Mouse (Mus musculus) myocyte (in vitro differentiated cells): ENCODE measurements around the gene Mdfi. TPM values are rescaled to one million over a fixed set of nuclear protein-coding genes. Genes with fewer than 3 reads are reported as not detected.

Experiments
- H3K27me3 ChIP-seq: one replicate; pipeline ENCODE4 v1.6.1; 2011; ENCODE audit not compliant: control insufficient read depth, insufficient read depth, insufficient read length
- H3K36me3 ChIP-seq: one replicate; pipeline ENCODE4 v1.6.1; 2011; ENCODE audit not compliant: control insufficient read depth, insufficient read depth
- H3K4me2 ChIP-seq: one replicate; pipeline ENCODE4 v1.6.1; 2011; ENCODE audit warnings: low read depth, control low read depth
- H3K4me3 ChIP-seq: one replicate; pipeline ENCODE4 v1.5.1; 2011; ENCODE audit warnings: mild to moderate bottlenecking, control low read depth, moderate library complexity
- H3K79me2 ChIP-seq: one replicate; pipeline ENCODE4 v1.6.1; 2011; ENCODE audit not compliant: control insufficient read depth, insufficient read depth
- H3ac ChIP-seq: one replicate; pipeline ENCODE4 v1.6.1; 2011; ENCODE audit not compliant: control insufficient read depth, insufficient read length
- CEBPB ChIP-seq: IDR thresholded peaks from 2 replicates; pipeline ENCODE4 v1.6.1; 2011; ENCODE audit warnings: mild to moderate bottlenecking, moderate library complexity; ENCODE audit not compliant: poor library complexity, insufficient read depth, severe bottlenecking
- E2F4 ChIP-seq: IDR thresholded peaks from one replicate; pipeline ENCODE4 v1.6.1; 2011; ENCODE audit warnings: mild to moderate bottlenecking, control low read depth, moderate library complexity; ENCODE audit not compliant: insufficient read depth
- MAX ChIP-seq: IDR thresholded peaks from one replicate; pipeline ENCODE4 v1.6.1; 2011; ENCODE audit warnings: low read depth, mild to moderate bottlenecking, control low read depth
- MYOD1 ChIP-seq, 3 experiments: IDR thresholded peaks; one replicate each; pipeline ENCODE4 v1.6.1; 2011; ENCODE audit warnings: control low read depth in 2 of 3, low read depth in 2 of 3, mild to moderate bottlenecking in 2 of 3, moderate library complexity in 1 of 3; ENCODE audit not compliant: insufficient read length in 2 of 3, control insufficient read depth in 1 of 3
- MYOG ChIP-seq, 3 experiments: IDR thresholded peaks; one replicate each; pipeline ENCODE4 v1.6.1; 2011; ENCODE audit warnings: control low read depth in 2 of 3, low read depth in 2 of 3, mild to moderate bottlenecking in 2 of 3; ENCODE audit not compliant: insufficient read length in 2 of 3, control insufficient read depth in 1 of 3, insufficient read depth in 1 of 3
- POLR2A ChIP-seq: IDR thresholded peaks from one replicate; pipeline ENCODE4 v1.6.1; 2011; ENCODE audit warnings: low read depth, mild to moderate bottlenecking, control low read depth, moderate library complexity; ENCODE audit not compliant: insufficient read length
- POLR2AphosphoS2 ChIP-seq: IDR thresholded peaks from one replicate; pipeline ENCODE4 v1.6.1; 2011; ENCODE audit warnings: low read depth, control low read depth; ENCODE audit not compliant: insufficient read length
- REST ChIP-seq: IDR thresholded peaks from one replicate; pipeline ENCODE4 v1.6.1; 2011; ENCODE audit warnings: mild to moderate bottlenecking, control low read depth, moderate library complexity; ENCODE audit not compliant: insufficient read depth, insufficient read length
- SRF ChIP-seq: IDR thresholded peaks from one replicate; pipeline ENCODE4 v1.6.1; 2011; ENCODE audit warnings: low read depth; ENCODE audit not compliant: control insufficient read depth, insufficient read length
- TCF12 ChIP-seq: IDR thresholded peaks from one replicate; pipeline ENCODE4 v1.6.1; 2011; ENCODE audit warnings: mild to moderate bottlenecking, control low read depth; ENCODE audit not compliant: poor library complexity, insufficient read depth, severe bottlenecking
- TCF3 ChIP-seq: IDR thresholded peaks from one replicate; pipeline ENCODE4 v1.6.1; 2011; ENCODE audit warnings: low read depth, control low read depth; ENCODE audit not compliant: insufficient read length
- USF1 ChIP-seq: IDR thresholded peaks from one replicate; pipeline ENCODE4 v1.6.1; 2011; ENCODE audit warnings: low read depth, mild to moderate bottlenecking, control low read depth, moderate library complexity
- polyA plus RNA-seq: library from polyadenylated mRNA; unstranded; fragments of >200 nt; fragmentation: generic; extraction: Trizol; gene quantifications from one replicate; pipeline ENCODE4 v1.2.1, GENCODE M21; 2012; ENCODE audit warnings: missing spikeins

Gene Mdfi
- polyA plus RNA-seq, 1 experiment: 1.1 TPM

- no peak overlapping the region for H3K4me3 ChIP-seq
- no peaks in the 10 kb centered on the region for H3K79me2 ChIP-seq
- no peak overlapping the region for H3ac ChIP-seq
- H3K27me3 ChIP-seq: no peaks in the 10 kb centered on the region
- TF ChIP-seq TCF3: peak; percentile 59
- peak; percentile 26 to 87 (median 33) for TF ChIP-seq MYOG (IDR thresholded peaks at IDR 0.05; ENCODE audit: control insufficient read depth in 1 of 3, insufficient read depth in 1 of 3, insufficient read length in 2 of 3, low read depth in 2 of 3)
- TF ChIP-seq POLR2A: no peak
- no peak for TF ChIP-seq USF1
- TF ChIP-seq TCF12: peak; percentile 30
- peak; percentile 56 to 93 (median 70) for TF ChIP-seq MYOD1 (IDR thresholded peaks at IDR 0.05; ENCODE audit: control insufficient read depth in 1 of 3, insufficient read length in 2 of 3, low read depth in 2 of 3)
- no peaks in the 10 kb centered on the region for H3K36me3 ChIP-seq
- peak overlapping the region; percentile 48 for H3K4me2 ChIP-seq
Observed at GRCm38 (mm10) chr17:47768707-47769276, 65.7 kb downstream of the Mdfi start.

DNA sequence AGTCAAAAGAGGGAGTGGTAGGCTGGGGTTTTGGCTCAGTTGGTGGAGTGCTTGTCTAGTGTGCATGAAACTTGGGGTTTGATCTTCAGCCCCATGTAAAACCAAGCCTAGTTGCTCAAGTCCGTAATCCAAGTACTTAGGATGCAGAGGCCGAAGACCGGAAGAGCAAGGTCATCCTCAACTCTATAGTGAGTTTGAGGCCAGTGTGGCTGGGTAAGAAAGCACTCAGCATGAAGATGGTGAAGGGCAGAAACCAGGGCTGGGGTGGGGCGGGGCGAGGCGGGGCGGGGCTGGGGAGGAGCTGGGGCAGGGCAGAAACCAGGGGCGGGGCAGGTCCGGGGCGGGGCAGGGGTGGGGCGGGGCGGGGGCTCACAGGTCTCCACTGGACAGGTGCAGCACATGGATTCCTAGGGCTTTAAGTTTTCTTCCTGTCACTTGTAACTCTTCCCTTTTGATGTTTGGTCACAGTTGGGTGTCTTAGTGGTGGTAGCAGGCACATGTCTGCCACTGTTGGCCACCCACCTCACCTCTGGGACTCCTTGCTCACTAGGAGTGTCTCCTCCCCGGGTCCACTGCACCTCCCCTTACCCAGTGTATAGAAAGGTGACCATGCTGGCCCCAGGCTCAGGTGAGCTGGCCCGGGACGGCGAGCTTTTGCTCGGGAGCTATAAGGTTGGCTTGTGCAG is 66.9 kb downstream of the Mdfi start:
- Histone ChIP-seq H3ac (no peak overlapping the region), H3K79me2 (no peaks in the 10 kb centered on the region), H3K36me3 (no peaks in the 10 kb centered on the region), H3K4me2 (peak overlapping the region; percentile 18), H3K27me3 (no peaks in the 10 kb centered on the region), H3K4me3 (no peak overlapping the region)
- TF ChIP-seq TCF3 (no peak), E2F4 (no peak), MAX (no peak), MYOD1 (IDR thresholded peaks at IDR 0.05; ENCODE audit: control insufficient read depth in 1 of 3, insufficient read length in 2 of 3, low read depth in 2 of 3) (no peak), SRF (no peak), REST (no peak), MYOG (IDR thresholded peaks at IDR 0.05; ENCODE audit: control insufficient read depth in 1 of 3, insufficient read depth in 1 of 3, insufficient read length in 2 of 3, low read depth in 2 of 3) (no peak), POLR2A (no peak), POLR2AphosphoS2 (no peak), TCF12 (no peak), CEBPB (no peak), USF1 (no peak)

DNA sequence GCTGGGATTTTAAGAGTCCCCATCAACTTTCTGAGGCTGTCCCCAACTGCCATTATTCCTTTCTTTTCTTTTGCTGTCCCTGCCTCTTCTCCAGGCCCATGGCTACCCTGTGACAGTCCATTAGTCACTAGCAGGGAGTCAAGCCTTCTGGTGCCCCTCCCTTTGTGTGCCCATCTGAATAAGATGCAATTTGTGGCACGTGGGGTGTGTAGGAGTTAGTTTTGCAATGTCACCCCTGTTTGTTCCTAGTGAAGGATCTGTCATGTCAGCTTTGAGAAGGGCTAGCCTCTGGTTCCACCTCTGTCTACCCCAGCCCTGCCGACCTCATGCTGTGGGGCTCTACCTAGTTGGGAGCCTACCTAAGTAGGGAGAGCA is 67.4 kb downstream of the Mdfi start:
- H3K79me2 ChIP-seq: no peaks in the 10 kb centered on the region
- no peak overlapping the region for H3K4me2 ChIP-seq
- H3ac ChIP-seq: no peak overlapping the region
- no peaks in the 10 kb centered on the region for H3K27me3 ChIP-seq
- H3K4me3 ChIP-seq: no peak overlapping the region
- no peaks in the 10 kb centered on the region for H3K36me3 ChIP-seq
- TF ChIP-seq MYOD1 (IDR thresholded peaks at IDR 0.05; ENCODE audit: control insufficient read depth in 1 of 3, insufficient read length in 2 of 3, low read depth in 2 of 3) (no peak), POLR2A (no peak), MAX (no peak), POLR2AphosphoS2 (no peak), TCF3 (no peak), TCF12 (no peak), USF1 (no peak), E2F4 (no peak), SRF (no peak), CEBPB (no peak), MYOG (IDR thresholded peaks at IDR 0.05; ENCODE audit: control insufficient read depth in 1 of 3, insufficient read depth in 1 of 3, insufficient read length in 2 of 3, low read depth in 2 of 3) (no peak), REST (no peak)

DNA sequence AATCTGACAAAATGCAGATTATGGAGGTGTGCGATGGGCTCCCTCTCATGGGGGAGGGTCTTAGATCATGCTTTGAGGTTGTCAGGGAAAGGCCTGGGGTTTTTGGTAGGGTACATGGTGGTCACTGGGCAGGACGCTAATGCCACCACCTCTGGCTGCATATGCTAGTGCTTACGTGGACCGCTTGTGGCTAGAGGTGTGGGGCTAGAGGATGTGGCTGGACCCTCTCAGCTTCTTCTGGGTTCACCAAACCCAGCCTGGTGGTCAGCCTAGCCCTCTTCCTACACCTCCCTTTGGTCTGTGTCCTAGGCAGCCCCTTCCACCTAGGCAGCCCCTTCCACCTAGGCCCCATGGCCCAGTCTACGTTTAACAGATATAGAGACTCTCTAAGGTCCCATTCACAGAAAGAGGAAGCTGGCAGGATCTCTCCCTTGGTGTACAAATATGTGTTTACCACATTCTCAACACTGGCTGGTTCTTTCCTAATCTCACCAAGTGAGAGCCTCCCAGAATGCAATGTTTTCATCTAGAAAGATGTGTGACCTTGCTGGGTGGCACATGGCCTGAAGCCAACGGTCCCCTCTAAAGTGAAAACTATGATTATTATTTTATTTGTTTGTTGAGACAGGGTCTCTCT is 68.0 kb downstream of the Mdfi start:
- Histone ChIP-seq H3K79me2 (no peaks in the 10 kb centered on the region), H3K27me3 (no peaks in the 10 kb centered on the region), H3ac (no peak overlapping the region), H3K36me3 (no peaks in the 10 kb centered on the region), H3K4me3 (no peak overlapping the region), H3K4me2 (no peak overlapping the region)
- TF ChIP-seq E2F4 (no peak), TCF3 (no peak), POLR2AphosphoS2 (no peak), MYOD1 (IDR thresholded peaks at IDR 0.05; ENCODE audit: control insufficient read depth in 1 of 3, insufficient read length in 2 of 3, low read depth in 2 of 3) (no peak), CEBPB (no peak), USF1 (no peak), SRF (no peak), REST (no peak), TCF12 (no peak), MYOG (IDR thresholded peaks at IDR 0.05; ENCODE audit: control insufficient read depth in 1 of 3, insufficient read depth in 1 of 3, insufficient read length in 2 of 3, low read depth in 2 of 3) (no peak), POLR2A (no peak), MAX (no peak)
